Mouse (Mus musculus): ENCODE results near the gene Sh3bp2. TPM values are rescaled to one million over a fixed set of nuclear protein-coding genes. Genes with fewer than 3 reads are reported as not detected.
A peak's percentile ranks its signal among the peaks of the same experiment; 100 is the strongest.
"Not testable (repeated sequence)": the region's sequence is repeated elsewhere in the genome, so short reads cannot be mapped to it uniquely, and the experiment has no call there.

Gene Sh3bp2
- total RNA-seq, 2 experiments from 2014 or later, result 0.82 to 1.5 TPM

DNA sequence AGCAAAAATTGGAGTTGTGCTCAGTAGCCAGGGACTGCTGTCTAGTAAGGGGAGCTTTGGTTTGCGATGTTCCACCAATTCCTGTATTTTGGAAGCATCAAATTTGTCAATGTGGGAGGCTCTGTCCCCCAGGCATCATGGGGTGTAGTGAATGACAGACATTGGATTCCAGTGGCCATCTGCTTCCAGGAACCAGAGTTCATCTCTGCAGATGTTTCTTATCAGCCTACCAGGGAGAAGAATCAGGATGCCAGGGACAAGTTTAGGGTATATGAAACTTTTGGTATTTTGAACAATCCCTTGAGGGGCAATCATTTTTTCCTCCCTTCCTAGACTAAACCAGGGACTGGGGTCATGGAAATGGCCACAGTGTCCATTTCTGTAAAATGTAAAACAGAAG lies 38.2 kb downstream of the Sh3bp2 start:
- intact Hi-C loops (cut with DNase I), result no loop called here
- peak in 1 of 2 experiments; percentile 2 for DNase-seq

DNA sequence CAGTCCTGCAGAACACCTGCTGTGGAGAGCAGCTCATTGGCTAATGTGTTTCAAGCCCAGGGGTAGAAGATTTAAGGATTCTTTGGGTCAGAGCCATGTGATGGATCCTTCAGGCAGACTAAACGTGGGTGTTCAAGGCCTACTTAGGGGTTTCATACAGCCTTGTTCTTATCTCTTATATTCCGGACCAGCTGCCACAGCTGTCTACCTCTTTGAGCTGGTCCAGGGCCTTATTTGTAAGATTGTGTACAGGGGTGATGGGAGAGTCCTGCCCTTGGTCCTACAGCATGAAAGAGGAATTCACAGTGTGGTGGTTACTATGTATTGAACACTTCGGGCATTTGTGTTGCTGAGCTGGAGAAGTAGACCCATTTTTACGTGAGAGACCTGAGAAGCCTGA lies 38.7 kb downstream of the Sh3bp2 start:
- intact Hi-C loops (cut with DNase I), result no loop called here
- peak in 1 of 2 experiments; percentile 2 for DNase-seq

DNA sequence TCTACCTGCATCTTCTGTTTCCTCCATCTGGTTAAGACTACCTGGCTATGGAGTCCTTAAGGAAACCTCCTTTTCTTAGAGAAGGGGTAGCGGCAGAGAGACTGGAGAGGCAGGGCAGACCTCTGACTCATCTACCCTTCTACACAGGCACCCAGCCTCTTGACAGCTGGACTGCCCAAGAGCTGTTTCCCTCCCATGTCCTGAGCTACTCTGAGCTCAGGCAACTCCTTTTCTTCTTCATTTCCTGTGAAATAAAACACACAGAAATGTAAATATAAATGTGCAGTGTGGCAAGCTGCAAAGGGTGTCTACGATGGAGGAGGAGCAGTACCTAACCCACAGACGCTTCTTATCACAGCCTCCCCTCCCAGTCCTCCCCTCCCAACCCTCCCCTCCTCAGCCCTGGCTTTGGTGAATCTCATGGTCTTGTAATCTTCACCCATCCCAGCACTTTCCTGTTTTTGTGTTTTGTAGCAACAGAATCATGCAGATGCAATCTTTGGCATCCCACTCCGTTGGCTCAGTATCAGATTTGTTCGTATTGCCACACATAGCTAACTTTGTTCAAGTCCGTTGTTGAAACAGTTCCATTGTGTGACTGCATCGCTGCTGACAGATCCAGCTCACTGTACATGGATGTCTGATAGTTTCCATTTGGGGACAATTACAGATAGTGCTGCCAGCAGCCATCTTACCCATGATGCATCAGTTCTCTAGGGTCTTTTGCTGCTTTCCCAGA lies 40.1 kb downstream of the Sh3bp2 start:
- peak; percentile 34 to 69 for DNase-seq
- intact Hi-C loops (cut with DNase I), result no loop called here

DNA sequence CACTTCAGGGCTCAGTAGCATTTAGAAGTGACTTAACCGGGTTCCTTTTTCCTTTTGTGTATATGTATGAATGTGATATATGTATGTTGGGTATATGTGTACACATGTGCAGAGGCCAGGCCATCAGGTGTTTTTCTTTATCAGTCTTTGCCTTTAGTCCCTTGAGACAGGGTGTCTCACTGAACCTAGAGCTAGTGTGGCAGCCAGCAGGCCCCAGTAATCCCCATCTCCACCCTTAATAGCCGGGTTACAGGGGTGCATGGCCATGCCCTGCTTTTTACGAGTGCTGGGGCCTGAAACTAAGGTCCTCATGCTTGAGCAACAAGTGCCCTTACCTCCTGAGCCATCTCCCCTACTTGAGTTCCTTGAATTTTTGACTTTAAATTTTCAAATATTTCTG lies 45.9 kb downstream of the Sh3bp2 start:
- DNase-seq, result no peak
- intact Hi-C loops (cut with DNase I), result loop anchor here (5.0 kb wide), 1 partner anchor 54 kb away; no protein-coding TSS in a partner anchor

DNA sequence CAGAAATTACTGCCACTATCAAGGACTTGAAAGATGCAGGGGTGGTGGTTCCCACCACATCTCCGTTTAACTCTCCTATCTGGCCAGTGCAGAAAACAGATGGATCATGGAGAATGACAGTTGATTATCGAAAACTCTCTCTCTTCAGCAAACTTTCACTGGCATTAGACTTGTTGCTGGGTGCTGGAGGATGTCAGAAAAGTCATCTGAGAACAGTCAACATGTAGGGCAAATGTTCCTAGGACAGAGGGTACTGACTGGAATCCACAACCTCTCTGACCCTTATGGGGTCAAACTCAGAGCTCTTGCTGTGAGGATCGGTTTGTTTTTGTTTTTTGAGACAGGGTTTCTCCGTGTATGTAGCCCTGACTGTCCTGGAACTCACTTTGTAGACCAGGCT lies 46.9 kb downstream of the Sh3bp2 start:
- DNase-seq, result not testable (repeated sequence)
- intact Hi-C loops (cut with DNase I), result loop anchor here (5.0 kb wide), 1 partner anchor 55 kb away; no protein-coding TSS in a partner anchor

DNA sequence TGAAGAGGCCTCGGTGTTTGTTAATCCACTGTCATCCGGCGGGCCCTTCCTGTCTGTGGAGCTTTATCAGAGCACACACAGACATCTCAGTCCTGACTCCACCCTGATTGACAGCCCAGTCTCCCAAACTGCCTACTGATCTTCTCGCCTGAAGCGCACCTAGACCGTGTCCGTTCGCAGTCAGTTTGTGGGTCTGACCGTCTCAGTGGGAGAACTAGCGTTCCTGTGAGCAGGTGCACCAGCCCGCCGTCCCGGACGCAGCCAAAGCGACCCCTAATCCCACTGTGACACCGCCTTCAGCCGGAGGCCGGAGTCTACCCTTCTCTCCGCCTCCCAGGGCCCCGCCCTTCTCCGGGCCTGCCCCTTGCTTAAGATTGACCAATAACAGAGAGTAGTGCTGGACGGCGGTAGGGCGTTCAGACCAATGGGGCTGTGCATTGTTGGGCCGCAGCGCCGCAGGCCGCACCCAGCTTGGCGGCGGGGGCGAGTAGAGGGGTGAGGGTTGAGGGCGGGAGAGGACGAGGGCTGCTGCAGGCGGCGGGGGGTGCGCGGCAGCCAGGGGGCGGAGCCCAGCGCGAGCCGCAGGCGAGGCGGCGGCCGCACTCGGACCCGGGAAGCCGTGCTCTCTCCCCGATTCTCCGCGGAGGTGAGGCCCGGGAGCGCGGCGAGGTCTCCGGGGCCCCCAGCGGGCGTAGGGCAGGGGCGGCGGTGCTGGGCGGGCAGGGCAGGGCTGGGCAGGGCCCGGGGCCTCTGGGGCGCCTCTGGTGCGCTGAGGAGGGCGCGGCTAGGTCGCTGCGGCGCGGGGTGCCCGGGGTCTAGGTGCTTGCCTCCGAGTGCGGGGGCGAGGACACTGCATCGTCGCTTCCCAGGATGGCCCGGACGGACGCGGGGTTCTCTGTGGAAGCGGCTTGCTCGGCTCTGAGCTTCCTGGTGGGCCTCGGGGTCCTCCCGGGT lies 47.9 kb downstream of the Sh3bp2 start, which contains the start of gene Add1:
TSS of gene Add1 (plus strand) at position 397 of the 954 bp plus-strand sequence.
- peak; percentile 94 to 95 for DNase-seq
- intact Hi-C loops (cut with DNase I), result loop anchor here (5.0 kb wide), 1 partner anchor 56 kb away; no protein-coding TSS in a partner anchor

DNA sequence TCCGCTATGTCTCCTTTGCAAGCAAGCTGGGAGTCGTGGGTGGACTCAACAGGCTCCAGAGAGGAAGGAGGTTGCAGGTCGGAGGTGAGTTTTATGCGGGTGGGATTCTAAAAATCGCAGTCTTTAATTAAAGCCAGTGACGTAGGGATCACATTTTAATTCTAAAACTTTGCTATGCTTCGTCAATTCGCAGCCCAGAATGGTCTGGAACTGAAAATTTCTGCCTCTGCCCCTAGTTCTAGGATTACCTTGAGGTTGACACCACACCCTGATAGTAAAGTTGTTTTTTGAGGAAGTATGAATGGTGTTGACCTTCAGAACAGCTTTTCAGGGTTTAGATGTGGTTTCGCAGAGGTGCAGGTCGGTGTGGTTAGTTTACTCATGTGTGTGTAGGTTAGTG lies 49.1 kb downstream of the Sh3bp2 start:
- no peak for DNase-seq
- intact Hi-C loops (cut with DNase I), result loop anchor here (5.0 kb wide), 1 partner anchor 57 kb away; no protein-coding TSS in a partner anchor

DNA sequence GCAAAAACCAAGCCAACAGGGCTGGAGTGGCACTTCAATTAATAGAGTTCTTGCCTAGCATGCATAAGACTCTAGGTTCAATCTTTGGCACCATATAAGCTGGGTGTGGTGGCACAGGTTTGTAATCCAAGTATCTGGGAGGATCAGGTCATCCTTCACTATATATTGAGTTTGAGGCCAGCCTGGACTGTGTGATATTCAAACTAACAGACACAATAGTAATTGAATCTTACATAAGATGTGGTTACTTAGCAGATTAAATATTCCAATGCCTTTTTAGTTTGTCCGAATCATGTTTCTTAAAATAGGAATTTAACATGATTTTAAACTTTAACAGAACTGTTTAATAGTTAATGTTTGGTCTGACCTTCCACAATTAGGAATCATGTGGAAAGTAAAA lies 50.6 kb downstream of the Sh3bp2 start:
- intact Hi-C loops (cut with DNase I), result no loop called here
- DNase-seq, result no peak

DNA sequence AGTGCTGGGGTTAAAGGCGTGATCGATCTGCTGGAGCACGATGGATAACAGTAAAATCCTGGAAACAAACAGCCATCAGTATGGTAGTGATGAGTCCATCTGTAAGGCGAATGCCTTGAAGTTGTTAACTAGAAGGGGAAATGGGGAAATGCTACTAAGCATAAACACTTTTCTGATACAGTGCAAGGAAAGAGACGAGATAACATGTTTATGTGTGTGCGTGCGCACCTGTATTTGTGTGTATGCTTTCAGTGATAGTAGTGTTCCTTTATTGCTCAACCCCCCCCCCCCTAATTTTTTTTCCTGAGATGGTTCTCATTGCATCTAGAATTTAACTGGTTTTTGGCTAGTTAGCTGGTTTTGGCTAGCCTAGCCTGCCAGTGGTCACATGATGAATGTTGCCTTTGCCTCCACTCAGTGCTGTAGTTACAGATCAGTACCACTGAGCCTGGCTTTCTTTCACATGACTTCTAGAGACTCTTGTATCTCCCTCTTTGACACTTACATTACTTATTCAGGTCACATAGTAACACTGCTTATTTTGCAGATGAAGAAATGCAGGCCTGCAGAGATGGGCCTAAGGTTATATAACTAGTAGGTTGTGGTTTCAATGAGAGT lies 52.5 kb downstream of the Sh3bp2 start:
- no peak for DNase-seq
- intact Hi-C loops (cut with DNase I), result no loop called here

DNA sequence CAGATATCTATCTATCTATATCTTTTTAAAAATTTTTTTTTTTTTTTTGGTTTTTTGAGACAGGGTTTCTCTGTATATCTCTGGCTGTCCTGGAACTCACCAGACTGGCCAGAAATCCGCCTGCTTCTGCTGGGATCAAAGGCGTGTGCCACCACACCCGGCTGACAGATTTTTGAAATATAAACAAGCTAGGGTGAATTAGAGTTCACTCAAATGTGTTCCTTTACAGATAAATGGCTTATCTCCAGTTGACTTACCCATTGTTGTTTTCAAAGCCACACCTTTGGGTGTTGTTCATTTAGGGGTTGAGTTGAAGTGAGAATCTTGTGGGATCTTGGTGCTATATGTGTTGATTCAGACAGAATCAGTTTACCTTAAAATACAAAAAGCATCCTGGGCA lies 53.7 kb downstream of the Sh3bp2 start:
- intact Hi-C loops (cut with DNase I), result no loop called here
- DNase-seq, result no peak

DNA sequence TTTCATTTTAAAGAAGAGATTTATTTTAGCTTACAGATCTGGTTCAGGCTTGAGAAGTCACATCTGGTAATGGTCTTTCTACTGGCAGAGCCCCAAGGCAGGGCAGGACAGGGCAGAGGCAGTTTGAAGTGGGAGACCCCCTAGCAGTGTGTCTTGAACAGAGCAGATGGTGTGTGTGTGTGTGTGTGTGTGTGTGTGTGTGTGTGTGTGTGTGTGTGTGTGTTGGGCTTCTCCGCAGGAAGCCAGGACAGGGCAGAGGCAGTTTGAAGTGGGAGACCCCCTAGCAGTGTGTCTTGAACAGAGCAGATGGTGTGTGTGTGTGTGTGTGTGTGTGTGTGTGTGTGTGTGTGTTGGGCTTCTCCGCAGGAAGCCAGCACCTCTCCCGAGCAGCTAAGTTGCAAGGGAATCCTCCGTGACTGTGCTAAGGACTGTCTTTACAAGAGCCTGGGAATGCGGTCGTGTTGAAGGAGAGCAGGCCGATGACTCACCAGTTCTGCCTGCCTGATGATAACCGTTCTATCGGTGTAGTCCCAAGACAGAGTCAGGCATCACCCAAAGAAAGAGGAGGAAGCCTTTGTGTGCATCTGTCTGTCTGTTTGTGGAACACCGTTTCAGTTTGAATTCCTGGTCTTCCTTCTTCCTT lies 56.2 kb downstream of the Sh3bp2 start:
- DNase-seq; intact Hi-C loops (cut with DNase I): not testable (repeated sequence)

DNA sequence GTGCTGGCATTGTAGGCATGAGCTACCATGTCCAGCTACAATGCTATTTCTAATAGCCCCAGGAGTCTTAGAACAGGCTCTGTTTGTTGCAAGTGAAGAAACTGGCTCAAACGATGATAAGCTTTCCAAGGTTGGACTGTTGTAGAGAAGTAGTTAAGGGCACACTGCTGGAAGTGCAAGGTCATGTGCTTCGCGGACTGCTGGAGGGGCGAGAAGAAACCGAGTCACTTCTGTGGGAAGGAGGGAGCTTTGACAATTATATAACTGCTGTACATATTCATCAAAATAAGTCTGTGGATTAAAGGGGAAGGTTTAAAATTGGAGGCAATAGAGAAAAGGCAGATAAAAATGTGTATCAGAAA lies 56.7 kb downstream of the Sh3bp2 start:
- no peak for DNase-seq
- intact Hi-C loops (cut with DNase I), result no loop called here

DNA sequence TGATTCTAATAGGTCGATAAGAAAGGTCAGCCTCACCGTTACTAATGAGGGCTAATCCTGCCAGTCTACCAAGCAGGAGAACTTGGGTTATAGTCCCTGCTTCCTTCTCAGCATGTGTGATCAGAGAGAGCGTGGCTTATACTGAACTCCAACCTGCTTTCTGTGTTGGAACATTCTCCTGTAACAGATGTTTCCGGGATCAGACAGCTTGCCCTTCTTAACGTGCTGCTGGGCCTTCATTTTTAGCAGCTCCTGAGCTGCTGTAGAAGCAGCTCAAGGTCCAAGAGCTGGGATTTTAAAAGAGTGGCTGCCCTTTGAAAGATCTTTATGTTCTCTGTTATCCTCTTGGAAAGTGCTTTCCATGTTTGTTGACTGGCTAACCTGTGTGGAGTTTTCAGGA lies 59.6 kb downstream of the Sh3bp2 start:
- DNase-seq, result no peak
- intact Hi-C loops (cut with DNase I), result no loop called here

DNA sequence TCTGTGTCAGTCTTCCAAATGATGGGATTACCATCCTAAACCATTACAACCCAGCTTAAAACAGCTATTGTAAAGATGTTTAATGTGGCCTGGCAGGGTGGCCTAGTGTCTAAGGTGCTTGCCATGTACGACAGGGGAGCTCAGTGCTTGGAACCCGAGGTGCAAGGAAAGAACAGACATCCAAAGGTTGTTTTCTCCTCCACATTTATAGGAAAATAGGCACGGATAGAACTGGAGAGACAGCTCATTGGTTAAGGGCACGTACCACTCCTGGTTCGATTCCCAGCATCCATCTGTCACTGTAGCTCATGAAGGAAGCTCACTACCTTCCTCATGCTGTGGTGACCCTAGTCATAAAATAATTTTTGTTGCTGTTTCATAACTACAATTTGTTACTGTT lies 62.2 kb downstream of the Sh3bp2 start:
- no peak for DNase-seq
- intact Hi-C loops (cut with DNase I), result no loop called here

DNA sequence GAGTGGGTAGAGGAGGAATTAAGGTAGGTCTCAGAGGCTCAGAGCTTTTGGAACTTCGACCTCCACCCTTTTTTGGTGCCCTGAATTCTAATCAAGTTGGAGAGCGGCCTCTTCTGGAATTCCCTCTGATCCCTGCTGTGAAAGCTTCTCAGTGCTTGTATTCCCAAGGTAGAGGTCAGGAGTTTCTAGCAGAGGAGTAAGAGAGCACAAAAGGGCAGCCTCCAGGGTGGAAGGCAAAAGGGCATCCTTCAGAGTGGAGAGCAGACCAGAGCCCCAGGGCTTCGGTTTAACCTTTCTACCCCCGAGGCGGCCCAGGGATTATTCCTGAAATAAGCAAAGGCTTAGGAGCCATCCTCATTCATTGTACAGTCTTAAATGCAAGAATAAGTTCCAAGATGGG lies 64.4 kb downstream of the Sh3bp2 start:
- no peak for DNase-seq
- intact Hi-C loops (cut with DNase I), result no loop called here

DNA sequence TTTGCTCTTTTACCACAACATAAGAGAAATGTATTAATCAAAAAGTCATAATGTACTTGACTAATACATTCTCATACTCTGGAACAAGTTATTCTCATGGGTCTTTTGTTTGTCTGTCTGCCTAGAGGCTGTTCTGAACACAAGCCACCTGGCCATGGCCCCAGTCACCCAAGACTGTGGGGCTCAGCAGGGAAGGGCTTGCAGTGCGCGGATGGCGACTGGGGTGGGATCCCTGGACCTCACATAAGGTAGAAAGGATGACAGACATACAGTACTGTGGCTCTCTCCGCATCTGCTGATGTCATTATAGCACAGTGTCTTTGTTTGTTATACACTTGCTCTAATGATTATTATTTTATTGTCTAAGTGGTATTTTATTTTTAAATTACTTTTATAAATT lies 65.1 kb downstream of the Sh3bp2 start:
- DNase-seq, result no peak
- intact Hi-C loops (cut with DNase I), result no loop called here

DNA sequence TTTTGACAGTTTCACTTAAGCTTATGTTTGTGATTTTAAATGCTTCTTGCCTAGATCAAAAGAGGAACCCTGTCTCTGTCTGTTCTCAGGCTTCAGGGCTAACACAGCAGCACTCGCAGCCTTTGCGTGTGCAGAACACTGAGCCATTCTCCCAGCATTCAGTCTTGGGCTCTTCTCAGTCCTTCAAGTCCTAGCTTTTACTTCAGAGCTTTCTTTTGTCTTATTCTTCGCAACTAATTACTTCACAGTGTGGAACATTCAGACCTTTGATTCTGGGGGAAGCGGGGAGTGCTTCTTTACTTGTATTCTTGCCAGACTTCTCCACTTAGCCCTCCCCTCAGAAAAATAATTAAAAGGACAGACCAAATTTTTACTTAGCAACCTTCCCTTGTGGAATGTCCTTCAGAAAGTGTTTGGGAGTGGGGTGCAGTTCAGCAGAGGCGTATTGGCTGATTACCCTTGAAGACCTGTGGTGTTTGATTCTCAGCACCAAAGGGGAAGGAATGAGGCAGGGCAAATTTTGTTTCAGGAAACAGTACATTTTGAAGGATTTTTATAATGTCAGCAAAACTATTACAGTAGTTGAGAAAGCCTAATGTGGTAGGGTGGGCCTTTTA lies 65.9 kb downstream of the Sh3bp2 start:
- no peak for DNase-seq

DNA sequence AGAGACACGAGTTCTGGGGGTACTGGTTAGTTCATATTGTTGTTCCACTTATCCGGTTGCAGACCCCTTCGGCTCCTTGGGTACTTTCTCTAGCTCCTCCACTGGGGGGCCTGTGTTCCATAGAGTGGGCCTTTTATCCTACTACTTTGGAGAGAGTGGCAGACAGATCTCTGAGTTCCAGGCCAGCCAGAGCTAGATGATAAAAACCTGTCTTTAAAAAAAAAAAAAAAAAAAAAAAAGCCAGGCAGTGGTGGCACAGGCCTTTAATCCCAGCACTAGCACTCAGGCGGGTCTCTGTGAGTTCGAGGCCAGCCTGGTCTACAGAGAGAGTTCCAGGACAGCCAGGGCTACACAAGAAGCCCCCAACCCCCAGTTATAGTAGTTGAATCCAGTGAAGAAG lies 66.6 kb downstream of the Sh3bp2 start:
- DNase-seq; intact Hi-C loops (cut with DNase I): not testable (repeated sequence)

More for the DNA sequence above, 65.9 kb downstream of the Sh3bp2 start:
- intact Hi-C loops (cut with DNase I), result no loop called here

DNA sequence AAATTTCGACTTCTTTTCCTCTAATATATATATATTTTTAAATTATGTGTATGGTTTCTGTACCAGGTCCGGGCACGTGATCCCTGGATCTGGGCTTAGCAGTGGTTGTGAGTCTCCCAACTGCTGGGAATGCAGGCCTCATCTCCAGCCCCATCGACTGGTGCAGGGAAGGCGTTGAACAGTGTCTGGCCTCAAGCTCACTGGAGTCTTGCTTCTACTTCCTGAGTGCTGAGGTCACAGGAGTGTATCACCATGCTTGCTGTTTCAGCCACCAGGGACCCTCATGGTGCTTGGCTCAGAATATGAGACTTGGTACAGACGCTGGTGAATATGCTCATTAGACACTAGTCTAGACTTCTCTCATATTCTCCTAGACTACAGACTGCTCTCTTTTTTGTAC lies 67.0 kb downstream of the Sh3bp2 start:
- intact Hi-C loops (cut with DNase I), result no loop called here
- no peak for DNase-seq

DNA sequence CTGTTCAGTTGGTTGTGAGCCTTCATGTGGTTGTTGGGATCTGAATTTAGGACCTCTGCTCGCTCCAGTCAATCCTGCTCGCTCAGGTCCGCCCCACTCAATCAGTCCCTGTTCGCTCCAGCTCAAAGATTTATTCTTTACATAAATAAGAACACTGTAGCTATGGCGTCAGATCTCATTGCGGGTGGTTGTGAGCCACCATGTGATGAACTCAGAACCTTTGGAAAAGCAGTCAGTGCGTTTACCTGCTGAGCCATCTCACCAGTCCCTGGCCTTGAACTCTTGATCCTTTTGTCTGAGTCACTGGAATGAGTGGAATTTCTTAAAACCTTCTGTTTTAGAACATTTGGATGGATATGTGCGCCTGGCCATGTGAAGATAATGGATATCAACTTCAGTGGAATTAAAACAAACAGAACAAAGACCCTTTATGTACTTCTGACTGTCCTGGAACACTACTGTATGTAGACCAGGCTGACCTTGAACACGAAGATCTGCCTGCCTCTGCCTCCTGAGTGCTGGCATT lies 67.6 kb downstream of the Sh3bp2 start:
- intact Hi-C loops (cut with DNase I), result no loop called here
- DNase-seq, result no peak

Measured in gastrocnemius, postnatal 36 days (tissue).